Mouse (Mus musculus): Measurements from ENCODE around the gene Nedd4.

DNA sequence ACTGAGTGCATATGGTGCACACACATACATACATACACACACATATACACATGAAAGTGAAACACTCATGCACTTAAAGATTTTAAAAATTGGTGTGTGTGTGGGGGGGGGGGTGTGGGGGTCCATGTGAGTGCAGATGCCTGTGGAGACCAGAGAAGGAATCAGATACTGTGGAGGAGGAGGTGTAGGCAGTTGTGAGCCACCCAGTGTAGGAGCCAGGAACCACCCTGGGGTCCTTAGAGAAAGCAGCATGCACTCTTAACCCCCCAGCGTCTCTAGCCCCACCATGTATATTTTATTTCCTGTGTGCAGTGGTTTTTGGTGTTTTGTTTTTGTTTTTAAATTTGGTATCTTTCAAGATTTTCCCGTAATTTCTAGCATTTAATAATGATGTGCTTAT is 45.9 kb downstream of the Nedd4 start:
- no peak for TF ChIP-seq CTCF (IDR thresholded peaks at IDR 0.05; ENCODE audit: control insufficient read depth, insufficient read depth, insufficient replicate concordance, low read depth, low read length)
- no peak for TF ChIP-seq POLR2A (IDR thresholded peaks at IDR 0.05; ENCODE audit: control insufficient read depth, low read depth, low read length)
